Mouse (Mus musculus): ENCODE results near the gene Bbip1.
"Not testable (repeated sequence)": the region's sequence is repeated elsewhere in the genome, so short reads cannot be mapped to it uniquely, and the experiment has no call there.

The Bbip1 gene

DNA sequence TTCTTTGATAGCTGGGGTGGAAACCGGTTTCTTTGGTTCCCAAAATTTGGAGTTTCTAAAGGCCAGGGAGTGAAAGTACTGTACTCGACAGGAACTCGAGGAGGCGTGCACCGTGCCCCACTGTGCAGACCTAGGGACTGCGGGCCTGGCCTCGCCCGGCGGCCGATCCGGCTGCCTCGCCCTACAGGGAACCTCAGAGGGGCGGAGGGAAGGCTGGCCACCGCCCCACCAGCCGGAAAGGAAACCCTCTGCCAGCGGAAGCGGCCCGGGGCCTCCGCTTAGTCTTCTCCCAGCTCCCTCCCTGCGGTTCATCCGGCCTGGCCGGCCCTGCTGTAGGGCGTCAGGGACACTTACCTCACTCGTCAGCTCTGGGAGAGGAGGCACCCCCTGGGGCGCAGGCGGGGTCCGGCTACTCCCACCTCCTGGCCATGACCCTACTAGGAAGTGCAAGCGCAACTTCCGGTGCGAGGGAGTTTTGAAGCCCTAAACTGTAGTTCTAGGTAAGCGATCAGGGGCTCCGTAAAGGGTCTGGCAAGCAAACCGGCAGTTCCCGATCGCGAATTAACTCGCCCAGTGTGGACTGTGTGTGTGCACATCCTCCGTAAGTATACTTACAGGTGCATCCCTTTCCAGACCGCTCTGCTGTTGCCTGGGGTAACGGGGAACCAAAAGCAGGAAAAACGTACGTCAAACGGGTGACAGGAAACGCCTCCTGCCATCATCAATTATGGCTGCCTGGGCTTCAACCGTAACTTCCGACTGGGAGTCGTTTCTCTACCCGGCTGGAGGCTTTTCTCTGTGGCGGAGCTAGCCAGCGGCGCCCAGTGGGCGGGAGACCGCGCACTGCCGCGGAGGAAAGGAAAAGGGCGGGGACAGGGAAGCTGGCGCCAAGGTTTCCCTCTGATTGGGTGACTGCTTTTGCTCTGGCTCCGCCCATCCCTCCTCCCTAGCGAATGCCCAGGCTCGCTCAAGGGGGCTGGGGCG lies at the start of gene Bbip1, which contains the start of gene Shoc2:
Bbip1 (minus strand) TSS at position 826 of the 984 bp plus-strand sequence.
Shoc2 (plus strand) TSS at position 505 of the 984 bp plus-strand sequence.
- DNase-seq (ENCODE audit: low read depth, low spot score): peak; percentile 99

DNA sequence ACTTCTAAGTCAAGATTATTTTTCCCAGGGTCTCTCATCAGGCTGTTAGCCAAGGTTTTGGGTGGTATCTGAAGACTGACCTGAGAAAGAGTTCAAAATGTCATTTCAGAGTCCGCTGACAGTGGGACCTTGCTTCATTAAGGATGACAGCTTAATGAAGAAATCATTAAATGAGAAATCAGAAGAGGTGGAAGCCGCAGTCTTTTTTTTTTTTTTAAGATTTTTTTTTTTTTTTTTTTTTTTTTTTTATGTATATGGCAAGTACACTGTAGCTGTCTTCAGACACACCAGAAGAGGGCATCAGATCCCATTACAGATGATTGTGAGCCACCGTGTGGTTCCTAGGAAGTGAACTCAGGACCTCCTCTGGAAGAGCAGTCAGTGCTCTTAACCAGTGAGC lies 49.4 kb upstream of the Bbip1 start:
- DNase-seq (ENCODE audit: low read depth, low spot score): no peak

DNA sequence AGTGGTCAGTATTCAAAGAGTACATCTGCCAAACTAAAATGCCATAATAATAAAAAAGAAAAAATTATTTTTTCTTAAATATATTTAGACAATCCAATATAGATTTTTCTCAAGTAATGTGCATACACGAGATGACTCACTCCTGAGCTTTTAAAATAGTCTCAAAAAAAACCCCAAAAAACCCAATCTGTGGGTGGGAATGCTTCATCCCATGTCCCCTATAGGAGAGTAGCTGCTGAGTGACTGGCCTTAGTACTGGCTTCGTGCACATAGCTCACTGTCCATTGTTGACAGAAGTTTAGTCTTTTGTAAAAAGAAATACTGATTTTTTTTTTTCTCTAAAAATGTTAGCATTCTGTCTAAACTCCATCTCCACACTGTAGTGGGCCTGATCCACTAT lies 46.1 kb upstream of the Bbip1 start:
- no peak for DNase-seq (ENCODE audit: low read depth, low spot score)

DNA sequence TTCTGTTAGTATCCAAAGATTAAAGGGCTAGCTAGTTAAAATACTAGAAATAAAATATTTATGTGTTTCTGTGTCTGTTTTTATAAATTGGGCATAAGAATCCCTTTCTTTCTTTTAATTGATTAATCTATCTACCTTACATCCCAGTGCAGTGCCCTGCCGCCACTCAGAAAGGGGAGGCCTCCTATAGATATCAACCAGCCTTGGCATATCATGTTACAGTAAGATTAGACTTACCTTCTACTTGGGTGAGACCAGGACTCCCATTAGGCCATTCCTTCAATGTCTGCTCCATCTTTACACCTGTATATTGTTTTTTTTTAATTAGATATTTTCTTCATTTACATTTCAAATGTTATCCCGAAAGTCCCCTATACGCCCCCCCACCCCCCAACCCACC lies 40.2 kb upstream of the Bbip1 start:
- no peak for DNase-seq (ENCODE audit: low read depth, low spot score)

DNA sequence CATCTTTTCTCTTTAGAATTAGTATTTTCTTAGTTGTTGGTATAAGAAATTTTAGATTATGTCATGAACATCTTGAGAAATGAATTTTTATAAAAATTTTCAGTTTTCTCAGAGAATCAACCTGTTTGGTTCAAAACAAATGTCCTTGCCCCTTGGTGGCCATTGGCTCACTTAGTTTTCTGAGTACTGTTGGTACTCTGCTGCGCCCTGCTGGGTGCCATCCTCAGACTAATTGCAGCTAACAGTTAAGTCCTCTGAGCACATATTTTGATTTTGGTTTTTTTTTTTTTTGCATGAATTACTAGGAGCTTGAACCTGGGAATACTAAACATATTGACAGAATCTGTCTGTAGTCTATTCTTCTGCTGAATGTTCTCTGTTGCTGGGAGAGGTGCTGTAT lies 38.9 kb upstream of the Bbip1 start:
- no peak for DNase-seq (ENCODE audit: low read depth, low spot score)

DNA sequence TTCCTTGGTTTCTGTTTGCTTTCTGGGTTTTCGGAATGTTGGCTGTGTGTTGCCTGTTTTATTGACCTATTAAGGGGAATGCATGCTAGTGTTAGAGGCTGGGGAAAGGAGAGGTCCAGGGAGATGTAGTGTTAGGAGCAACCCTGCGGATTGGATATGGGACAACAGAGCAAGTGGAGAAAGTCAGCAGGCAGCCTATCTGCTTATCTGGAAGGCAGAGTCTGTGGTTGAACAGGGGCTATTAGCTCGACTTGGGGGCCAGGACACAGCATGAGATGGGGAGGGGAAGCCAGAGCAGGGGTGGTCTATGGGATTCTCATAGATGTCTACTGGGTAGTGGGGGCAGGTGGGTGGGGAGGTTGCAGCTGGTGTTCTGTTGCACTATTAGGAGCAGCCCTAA lies 37.6 kb upstream of the Bbip1 start:
- no peak for DNase-seq (ENCODE audit: low read depth, low spot score)

DNA sequence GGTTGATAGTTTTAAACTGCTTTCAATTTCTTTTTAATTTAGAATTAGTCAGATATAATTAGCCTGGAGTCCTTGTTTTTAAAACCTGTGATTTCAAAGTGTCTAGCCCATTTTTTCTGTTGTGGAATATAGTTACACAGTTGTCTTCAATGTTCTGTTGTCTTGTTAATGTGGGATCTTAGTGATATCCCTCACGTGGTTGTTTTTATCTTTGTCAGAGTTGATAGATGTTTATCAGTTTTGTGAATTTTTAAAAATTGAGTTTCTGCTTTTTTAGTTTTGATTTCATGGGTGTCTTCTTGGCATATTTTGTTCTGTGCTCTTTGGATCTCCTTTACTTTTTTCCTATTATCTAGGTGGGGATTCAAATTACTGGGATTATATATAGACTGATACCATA lies 29.2 kb upstream of the Bbip1 start:
- DNase-seq (ENCODE audit: low read depth, low spot score): no peak

DNA sequence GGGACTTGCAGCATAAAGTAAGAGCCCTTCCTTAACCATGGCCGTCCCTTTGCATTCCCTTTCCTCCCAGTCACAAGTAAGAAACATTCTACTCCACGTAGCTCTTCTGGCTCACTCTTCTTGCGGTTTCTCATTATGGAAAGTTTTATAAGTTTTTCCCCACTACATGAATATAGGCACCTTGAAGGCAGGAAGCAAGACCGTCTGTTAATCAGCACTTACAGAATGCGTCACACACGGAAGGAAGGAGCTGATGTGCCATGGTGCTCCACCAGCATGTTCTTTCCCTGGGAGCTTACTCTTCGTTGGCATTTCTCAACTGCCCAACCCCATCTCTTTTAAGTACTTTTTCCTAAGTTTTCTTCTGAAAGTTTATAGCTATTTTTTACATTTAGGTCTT lies 27.5 kb upstream of the Bbip1 start:
- DNase-seq (ENCODE audit: low read depth, low spot score): no peak

DNA sequence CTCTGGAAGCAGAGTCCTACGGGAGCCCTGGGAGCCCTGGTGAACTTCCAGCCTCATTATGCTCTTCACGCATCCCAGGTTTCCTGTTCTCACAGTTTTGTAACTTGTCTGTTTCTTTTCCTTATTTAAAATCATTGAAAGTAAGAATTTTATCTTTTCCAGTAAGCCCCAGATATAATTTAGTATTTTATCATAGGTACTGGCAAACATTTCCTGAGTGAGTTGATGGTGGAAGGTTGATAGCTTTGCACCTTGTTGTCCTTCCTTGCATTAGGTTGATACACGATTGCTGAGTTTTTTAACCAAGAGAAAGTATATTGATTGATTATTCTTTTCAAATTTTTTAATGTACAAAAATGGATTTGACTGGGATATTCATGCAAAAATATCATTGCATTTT lies 24.8 kb upstream of the Bbip1 start:
- DNase-seq (ENCODE audit: low read depth, low spot score): no peak

DNA sequence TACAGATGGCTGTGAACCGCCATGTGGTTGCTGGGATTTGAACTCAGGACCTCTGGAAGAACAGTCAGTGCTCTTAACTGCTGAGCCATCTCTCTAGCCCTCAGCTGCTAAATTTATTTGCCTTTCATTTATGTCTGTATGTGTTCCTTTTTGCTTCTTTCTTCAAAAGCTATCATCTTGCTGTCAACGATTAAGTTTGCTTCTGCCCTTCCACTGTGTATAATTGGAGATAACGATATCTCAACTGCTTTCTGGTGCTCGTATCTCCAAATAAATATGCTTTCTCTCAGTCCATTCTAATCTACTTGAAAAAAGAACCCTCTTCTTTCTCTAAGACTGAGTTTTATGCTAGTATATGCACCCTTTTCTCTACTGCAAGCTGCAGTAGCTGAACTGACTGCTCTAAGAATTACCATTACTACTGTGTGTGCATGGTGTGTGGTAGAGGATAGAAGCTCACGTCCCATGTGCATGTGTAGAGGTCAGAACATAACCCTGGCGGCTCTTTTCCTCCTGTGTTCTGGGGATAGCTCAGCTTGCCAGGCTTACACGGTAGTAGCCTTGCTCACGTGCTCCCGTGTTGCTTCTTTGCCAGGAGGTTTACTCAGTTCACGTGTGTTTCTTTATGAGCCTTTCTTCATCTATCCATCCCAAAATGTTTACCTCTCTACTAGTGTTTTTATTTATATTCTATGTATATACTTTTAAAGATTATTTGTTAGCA lies 20.6 kb upstream of the Bbip1 start:
- DNase-seq (ENCODE audit: low read depth, low spot score): no peak

DNA sequence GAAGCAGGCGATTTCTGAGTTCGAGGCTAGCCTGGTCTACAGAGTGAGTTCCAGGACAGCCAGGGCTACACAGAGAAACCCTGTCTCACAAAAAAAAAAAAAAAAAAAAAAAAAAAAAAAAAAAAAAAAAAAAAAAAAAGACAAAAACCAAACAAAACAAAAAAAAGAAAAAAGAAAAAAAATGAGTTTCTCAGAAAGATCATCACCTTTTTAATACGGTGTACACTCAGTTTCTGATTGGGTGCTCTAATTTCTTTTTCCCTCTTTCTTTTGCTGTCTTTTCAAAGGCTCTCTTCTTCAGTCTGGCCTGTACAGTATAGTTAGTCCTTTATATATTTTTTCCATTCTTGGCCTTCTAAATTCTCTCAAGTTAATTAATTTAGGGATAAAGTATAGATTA lies 19.9 kb upstream of the Bbip1 start:
- not testable (repeated sequence) for DNase-seq (ENCODE audit: low read depth, low spot score)

DNA sequence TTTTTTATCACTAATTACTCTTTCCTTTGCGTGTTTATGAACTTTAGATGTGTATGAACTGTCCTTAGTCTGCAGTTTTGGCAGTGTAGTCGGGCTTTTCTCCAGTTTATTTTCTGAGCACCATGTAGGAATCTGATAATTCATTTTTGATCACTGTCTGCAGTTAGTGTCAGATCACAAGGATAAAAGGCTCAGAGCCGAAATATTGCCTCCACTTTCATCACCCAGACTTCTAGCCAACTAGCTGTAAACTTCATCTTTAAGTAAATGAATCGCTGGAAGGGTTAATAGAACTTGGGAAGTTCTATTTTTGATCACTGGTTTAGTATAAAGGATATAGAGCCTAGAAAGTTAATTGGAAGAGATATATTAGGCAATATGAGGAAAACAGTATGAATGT lies 18.1 kb upstream of the Bbip1 start:
- no peak for DNase-seq (ENCODE audit: low read depth, low spot score)

DNA sequence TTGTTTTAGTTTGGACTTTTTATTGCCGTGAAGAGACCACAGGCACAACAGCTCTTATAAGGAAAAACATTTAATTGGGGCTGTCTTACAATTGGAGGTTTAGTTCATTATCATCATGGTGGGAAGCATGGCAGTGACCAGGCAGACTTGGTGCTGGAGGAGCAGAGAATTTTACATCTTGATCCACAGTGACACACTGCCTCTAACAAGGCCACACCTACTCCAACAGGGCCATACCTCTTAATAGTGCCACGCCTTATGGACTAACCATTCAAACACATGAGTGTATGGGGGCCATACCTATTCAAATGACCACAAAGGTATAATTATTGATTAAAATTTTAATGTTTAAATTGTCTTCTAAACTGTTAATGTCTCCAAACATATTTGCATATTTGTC lies 13.1 kb upstream of the Bbip1 start:
- no peak for DNase-seq (ENCODE audit: low read depth, low spot score)

DNA sequence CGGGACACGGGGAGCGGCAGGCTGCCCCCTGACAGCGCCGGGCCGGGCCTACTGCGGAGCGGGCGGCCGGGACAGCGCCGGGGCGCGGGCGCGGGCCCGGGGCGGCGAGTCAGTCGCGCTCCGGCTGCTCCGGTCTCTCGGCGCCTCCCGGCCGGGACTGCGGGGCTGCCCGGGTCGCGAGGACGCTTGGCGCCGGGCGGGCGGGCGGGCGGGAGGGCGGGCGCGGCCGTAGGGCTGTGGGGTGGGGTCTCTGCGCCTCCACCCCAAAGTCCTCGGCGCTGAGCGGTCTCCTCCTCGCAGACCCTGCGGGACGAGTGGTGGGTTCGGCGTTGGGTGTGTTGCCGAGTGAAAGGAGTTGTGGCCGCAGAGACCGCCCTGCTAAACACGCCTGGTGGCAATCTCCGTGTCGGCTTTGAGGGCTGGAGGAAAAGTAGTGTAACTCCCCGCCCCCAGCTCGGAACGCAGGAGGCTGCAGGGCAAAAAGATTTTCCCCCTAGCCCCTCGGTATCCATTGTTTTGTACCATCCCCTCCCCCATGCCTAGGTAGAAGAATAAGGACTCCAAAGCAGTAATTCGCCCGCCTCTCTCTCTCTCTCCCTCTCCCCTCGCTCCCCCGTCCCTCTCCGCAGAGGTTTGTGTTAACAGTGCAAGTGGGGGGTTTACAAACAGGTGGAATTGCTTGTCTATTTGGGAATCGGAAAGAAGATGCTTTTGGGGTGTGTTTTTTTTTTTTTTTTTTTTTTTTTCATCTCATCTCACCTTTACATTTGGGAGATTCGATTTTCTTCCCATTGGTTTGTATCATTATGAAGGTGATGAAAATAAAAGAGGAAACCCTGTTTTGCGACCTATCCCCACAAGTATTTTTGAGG lies 980 bp upstream of the Bbip1 start:
- DNase-seq (ENCODE audit: low read depth, low spot score): no peak

DNA sequence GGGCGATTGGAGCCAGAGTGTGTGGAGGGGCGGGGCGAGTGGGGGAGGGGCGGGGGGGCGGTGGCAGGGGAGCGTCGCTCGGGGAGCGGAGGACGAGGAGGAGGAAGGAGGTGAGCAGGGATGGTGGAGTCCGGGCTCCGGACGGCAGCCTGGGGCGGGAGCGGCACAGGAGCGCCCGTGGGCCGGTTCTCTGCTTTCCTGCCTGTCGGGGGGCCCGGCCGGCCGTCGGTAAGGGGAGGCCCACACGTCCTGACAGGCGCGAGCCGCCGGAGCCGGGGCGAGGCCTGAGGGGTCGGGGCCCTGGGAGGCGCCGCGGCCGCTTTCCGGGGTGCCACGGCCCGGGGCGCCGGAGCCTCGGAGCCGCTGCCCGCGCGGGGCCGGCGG lies 351 bp upstream of the Bbip1 start:
- DNase-seq (ENCODE audit: low read depth, low spot score): no peak

DNA sequence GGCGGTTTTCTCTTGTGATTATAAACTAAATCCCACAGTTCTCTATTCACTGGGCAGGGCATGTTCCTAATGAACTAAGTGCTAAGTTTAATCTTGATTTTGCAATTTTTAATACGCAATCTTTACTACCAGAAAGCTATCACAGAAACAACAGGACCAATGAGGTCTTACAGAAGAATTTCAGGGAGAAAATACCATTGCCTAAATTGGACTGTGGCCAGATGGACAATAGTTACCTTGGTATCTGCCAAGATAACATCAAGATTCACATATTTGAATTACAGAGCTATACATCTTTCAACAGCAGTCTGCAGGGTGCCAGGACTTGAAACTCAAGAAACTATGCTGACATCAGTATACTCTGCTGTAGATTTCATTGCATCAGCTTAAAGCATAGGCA lies 2.1 kb downstream of the Bbip1 start:
- DNase-seq (ENCODE audit: low read depth, low spot score): no peak

DNA sequence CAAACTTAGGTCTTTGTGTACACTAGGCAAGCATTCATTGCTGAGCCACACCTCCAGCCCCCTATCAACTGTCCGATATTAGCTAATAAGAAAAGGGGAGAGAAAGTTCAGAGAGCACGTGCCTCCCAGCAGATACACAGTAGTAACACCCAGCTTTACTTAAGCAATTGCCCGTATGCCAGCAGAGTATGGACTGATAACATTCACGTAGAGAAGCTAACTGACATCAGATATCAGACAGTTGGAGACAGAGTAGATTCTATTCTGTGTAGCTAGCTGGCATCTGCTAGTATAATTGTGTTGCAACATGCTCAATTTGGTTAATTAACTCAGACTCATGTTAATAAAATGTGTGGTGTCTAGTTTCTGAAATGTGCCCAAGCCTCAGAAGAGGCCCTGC lies 3.3 kb downstream of the Bbip1 start:
- DNase-seq (ENCODE audit: low read depth, low spot score): no peak

DNA sequence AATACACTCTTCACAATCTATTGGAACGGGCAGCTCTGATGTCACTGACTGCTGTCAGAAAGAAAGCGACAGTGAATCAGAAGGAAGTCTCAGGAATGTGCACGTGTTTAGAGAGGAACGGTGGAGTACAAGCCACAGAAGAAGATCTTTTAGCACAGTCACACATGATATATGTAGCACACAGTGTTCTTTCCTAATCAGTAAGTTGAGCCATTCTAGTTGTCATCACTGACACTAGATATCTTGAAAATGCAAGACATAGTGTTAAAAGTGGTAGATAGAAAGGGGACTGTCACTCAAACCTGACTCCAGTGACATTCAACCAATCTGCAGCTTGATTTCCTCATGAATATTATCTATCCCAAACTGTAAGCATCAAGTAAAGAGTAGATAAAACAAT lies 5.0 kb downstream of the Bbip1 start:
- no peak for DNase-seq (ENCODE audit: low read depth, low spot score)

DNA sequence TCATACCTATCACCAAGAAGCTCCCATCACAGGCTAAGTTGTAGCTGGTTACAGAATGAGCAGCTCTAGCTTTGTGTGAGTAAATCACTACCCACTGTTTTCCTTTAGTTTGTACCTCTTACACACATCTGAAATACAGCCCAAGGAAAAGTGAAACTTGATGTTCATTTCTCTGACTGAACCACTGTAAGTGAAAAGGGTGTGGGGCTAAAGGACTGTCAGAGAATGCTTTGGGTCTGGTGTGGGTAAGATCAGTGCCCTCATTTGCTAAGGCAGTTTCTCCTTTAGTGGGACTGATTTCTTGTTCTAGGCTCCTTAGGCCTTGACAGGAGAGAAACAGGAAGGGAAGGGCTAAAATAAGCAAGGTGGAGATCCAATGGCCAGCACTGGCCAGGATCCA lies 10.4 kb downstream of the Bbip1 start:
- no peak for DNase-seq (ENCODE audit: low read depth, low spot score)

DNA sequence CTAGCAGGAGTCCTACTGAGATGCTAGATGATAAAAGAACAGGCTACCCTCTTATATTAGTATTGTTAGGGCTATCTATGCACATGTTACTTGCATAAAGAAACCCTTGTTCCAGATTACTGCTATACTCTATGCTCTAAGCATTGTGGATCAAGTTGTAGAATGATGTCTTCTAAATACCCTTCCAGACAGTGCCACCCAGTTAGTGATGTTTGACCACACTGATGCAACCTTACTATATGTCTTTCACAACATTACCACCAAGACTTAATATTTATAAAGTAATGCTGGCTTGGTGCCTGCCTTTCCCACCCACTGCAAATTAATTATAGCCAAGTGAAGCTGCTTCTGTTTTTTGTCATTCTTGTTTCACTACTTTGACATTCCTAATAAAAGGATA lies 11.4 kb downstream of the Bbip1 start:
- DNase-seq (ENCODE audit: low read depth, low spot score): no peak

DNA sequence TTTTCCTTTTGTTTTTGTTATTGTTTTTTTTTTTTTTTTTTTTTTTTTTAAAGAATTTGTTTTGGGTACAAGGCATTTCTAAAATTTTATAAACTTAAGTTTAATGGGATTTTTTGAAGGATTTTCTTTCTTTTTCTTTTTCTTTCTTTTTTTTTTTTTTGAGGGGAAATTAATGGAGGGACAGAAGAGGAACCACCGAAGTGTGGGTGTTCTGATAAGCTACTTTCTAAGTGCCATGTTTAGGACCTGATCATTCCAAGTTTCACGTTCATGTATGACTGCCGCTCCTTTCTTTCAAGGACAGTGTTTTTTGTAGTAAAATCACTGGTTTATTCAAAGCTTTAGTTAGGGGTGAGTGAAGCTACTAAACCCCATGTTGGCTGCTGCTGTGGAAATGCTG lies 15.2 kb downstream of the Bbip1 start:
- DNase-seq (ENCODE audit: low read depth, low spot score): no peak

DNA sequence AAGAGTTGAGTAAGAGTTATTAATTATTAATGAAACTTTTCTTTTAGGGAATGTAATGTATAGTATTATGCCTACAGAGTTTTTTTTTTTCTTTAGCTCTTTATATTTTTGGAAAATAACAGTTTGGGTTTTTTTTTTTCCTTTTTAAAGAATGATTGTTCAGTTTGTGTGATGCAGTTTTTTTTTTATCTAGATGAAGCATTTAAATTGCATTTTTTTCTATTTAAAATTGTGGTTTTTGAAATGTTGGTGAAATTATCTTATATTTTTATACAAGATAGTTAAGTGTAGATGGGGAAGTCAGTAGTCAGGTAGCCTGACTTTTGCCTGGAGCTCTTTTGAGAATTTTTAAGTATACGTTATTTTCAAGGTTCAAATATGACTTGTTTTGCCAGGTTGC lies 17.7 kb downstream of the Bbip1 start:
- no peak for DNase-seq (ENCODE audit: low read depth, low spot score)
